Mouse (Mus musculus): ENCODE measurements around the gene H2al1b. TPM values are rescaled to one million over a fixed set of nuclear protein-coding genes. Genes with fewer than 3 reads are reported as not detected.
"Not testable (repeated sequence)": the region's sequence is repeated elsewhere in the genome, so short reads cannot be mapped to it uniquely, and the experiment has no call there.

H2al1b gene
- total RNA-seq, 2 experiments from 2014 or later = not detected

GRCm38 (mm10) chrX:11314858-11315257 lies 12.6 kb downstream of the H2al1b start, which contains the start of gene H2al1f:
Gene H2al1f (plus strand): TSS chrX:11315158.
- H3K4me3 ChIP-seq; H3K27ac ChIP-seq; DNase-seq (ENCODE audit: extremely low spot score in 1 of 2, low spot score in 2 of 2); intact Hi-C loops (cut with DNase I): not testable (repeated sequence)

DNA sequence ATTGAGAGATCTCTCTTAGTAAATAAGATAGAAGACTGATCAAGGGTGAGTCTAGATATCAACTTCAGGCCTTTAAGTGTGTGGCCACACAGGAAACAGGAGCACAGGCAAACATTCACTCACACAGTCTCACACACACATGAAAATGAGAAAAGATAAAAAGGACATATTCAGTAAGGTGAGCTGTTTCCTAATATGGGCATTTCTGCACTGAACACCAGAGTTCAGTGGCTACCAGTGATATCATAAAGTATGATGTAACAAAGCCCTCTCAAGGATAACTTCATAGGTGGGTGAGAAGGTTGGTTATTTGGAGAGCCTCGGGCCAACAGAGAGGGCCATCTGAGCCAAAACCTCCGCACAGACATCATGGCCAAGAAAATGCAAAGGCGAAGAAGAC lies 15.7 kb downstream of the H2al1b start, which contains the start of gene H2al1g:
Gene H2al1g, plus strand, starts transcription at position 301 of the 400 bp plus-strand sequence.
- intact Hi-C loops (cut with DNase I); H3K27ac ChIP-seq; H3K4me3 ChIP-seq; DNase-seq (ENCODE audit: extremely low spot score in 1 of 2, low spot score in 2 of 2): not testable (repeated sequence)

- DNase-seq (ENCODE audit: extremely low spot score in 1 of 2, low spot score in 2 of 2); H3K27ac ChIP-seq; H3K4me3 ChIP-seq; intact Hi-C loops (cut with DNase I): not testable (repeated sequence)
These were observed 19.0 kb downstream of the H2al1b start, which contains the start of gene H2al1h for GRCm38 (mm10) chrX:11321192-11321591. Gene H2al1h (plus strand): TSS chrX:11321492.

DNA sequence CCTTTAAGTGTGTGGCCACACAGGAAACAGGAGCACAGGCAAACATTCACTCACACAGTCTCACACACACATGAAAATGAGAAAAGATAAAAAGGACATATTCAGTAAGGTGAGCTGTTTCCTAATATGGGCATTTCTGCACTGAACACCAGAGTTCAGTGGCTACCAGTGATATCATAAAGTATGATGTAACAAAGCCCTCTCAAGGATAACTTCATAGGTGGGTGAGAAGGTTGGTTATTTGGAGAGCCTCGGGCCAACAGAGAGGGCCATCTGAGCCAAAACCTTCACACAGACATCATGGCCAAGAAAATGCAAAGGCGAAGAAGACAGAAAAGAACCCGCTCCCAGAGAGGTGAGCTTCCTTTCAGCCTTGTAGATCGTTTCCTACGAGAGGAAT lies 22.1 kb downstream of the H2al1b start, which contains the start of gene H2al1i:
Gene H2al1i, plus strand, starts transcription at position 301 of the 400 bp plus-strand sequence.
- H3K27ac ChIP-seq; intact Hi-C loops (cut with DNase I); DNase-seq (ENCODE audit: extremely low spot score in 1 of 2, low spot score in 2 of 2); H3K4me3 ChIP-seq: not testable (repeated sequence)

DNA sequence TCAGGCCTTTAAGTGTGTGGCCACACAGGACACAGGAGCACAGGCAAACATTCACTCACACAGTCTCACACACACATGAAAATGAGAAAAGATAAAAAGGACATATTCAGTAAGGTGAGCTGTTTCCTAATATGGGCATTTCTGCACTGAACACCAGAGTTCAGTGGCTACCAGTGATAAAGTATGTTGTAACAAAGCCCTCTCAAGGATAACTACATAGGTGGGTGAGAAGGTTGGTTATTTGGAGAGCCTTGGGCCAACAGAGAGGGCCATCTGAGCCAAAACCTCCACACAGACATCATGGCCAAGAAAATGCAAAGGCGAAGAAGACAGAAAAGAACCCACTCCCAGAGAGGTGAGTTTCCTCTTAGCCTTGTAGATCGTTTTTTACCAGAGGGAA lies 25.3 kb downstream of the H2al1b start, which contains the start of gene H2al1j:
Gene H2al1j, plus strand, starts transcription at position 301 of the 400 bp plus-strand sequence.
- intact Hi-C loops (cut with DNase I); H3K27ac ChIP-seq; H3K4me3 ChIP-seq; DNase-seq (ENCODE audit: extremely low spot score in 1 of 2, low spot score in 2 of 2): not testable (repeated sequence)

GRCm38 (mm10) chrX:11345762-11346161 lies 43.5 kb downstream of the H2al1b start:
- Histone ChIP-seq H3K4me3 (no peak overlapping the region), H3K27ac (no peak overlapping the region)
- intact Hi-C loops (cut with DNase I) = no loop called here
- DNase-seq (ENCODE audit: extremely low spot score in 1 of 2, low spot score in 2 of 2) = no peak
- no peak for TF ChIP-seq CTCF (IDR thresholded peaks at IDR 0.05)

- Histone ChIP-seq H3K4me3 (no peak overlapping the region), H3K27ac (no peak overlapping the region)
- no peak for DNase-seq (ENCODE audit: extremely low spot score in 1 of 2, low spot score in 2 of 2)
- intact Hi-C loops (cut with DNase I) = no loop called here
- no peak for TF ChIP-seq CTCF (IDR thresholded peaks at IDR 0.05)
These were observed 44.5 kb downstream of the H2al1b start for GRCm38 (mm10) chrX:11346756-11347155.

Other genes with a start within 250 kb of the H2al1b start
- not detected for gene H2al1a, start 3.2 kb upstream of the H2al1b start, total RNA-seq (2021)
- not detected for gene H2al1c, start 3.2 kb downstream of the H2al1b start, total RNA-seq (2021)
- not detected for gene H2al1d, start 6.4 kb downstream of the H2al1b start, total RNA-seq (2021)
- not detected for gene H2al1e, start 9.5 kb downstream of the H2al1b start, total RNA-seq (2021)
- gene H2al1f, start 12.7 kb downstream of the H2al1b start, total RNA-seq (2021) = not detected
- not detected for gene H2al1g, start 15.8 kb downstream of the H2al1b start, total RNA-seq (2021)
- not detected for gene H2al1h, start 19.1 kb downstream of the H2al1b start, total RNA-seq (2021)
- not detected for gene H2al1i, start 22.2 kb downstream of the H2al1b start, total RNA-seq (2021)
- gene H2al1j, start 25.4 kb downstream of the H2al1b start, total RNA-seq (2021) = not detected